Mouse (Mus musculus) hindbrain, embryonic 12.5 days (tissue): ENCODE measurements around the gene Poc1a. TPM values are rescaled to one million over a fixed set of nuclear protein-coding genes. Genes with fewer than 3 reads are reported as not detected.

ENCODE experiments used
- ATAC-seq: fragments of 200-750 bp; cut with Nextera tagmentation; 2 replicates; pipeline ENCODE4 v1.8.0; 2017; ENCODE audit warnings: moderate TSS enrichment; ENCODE audit not compliant: low FRiP score
- H3K27ac ChIP-seq: fragments of 300-500 bp; sonication (generic); 2 replicates; pipeline ENCODE4 v1.5.1; 2016; ENCODE audit warnings: mild to moderate bottlenecking
- H3K27me3 ChIP-seq: fragments of 300-500 bp; sonication (generic); 2 replicates; pipeline ENCODE4 v1.6.1; 2016; ENCODE audit warnings: mild to moderate bottlenecking
- H3K36me3 ChIP-seq: fragments of 300-500 bp; sonication (generic); 2 replicates; pipeline ENCODE4 v1.6.1; 2016; ENCODE audit warnings: mild to moderate bottlenecking
- H3K4me1 ChIP-seq: fragments of 300-500 bp; sonication (generic); 2 replicates; pipeline ENCODE4 v1.6.1; 2016
- H3K4me2 ChIP-seq: fragments of 300-500 bp; sonication (generic); replicated peaks from 2 replicates; pipeline ENCODE4 v1.6.1; 2016; ENCODE audit warnings: mild to moderate bottlenecking
- H3K4me3 ChIP-seq: fragments of 300-500 bp; sonication (generic); 2 replicates; pipeline ENCODE4 v1.5.1; 2016; ENCODE audit warnings: mild to moderate bottlenecking
- H3K9ac ChIP-seq: fragments of 300-500 bp; sonication (generic); 2 replicates; pipeline ENCODE4 v1.6.1; 2016; ENCODE audit warnings: mild to moderate bottlenecking, moderate library complexity
- H3K9me3 ChIP-seq: fragments of 300-500 bp; sonication (generic); replicated peaks from 2 replicates; pipeline ENCODE4 v1.6.1; 2016; ENCODE audit warnings: mild to moderate bottlenecking
- WGBS: fragments of 180-500 bp; shearing (Covaris S2); methylation state at CpG from one replicate; pipeline ENCODE4 v1.1.7; 2016; 5-methylcytosine and 5-hydroxymethylcytosine counted together
- polyA plus RNA-seq: library from polyadenylated mRNA; unstranded; fragments of >200 nt; fragmentation: Nextera tagmentation; extraction: Ambion mirVana; gene quantifications from 2 replicates; pipeline ENCODE4 v1.2.1, GENCODE M21; 2016

Poc1a gene
- polyA plus RNA-seq, 1 experiment from 2014 or later: 16.4 TPM

- H3K4me1 ChIP-seq: peaks cover 28% of the 10 kb centered on the region
- WGBS: 38% methylated on average over 6 of the region's 6 CpGs
- H3K36me3 ChIP-seq: no peaks in the 10 kb centered on the region
- no peak for ATAC-seq
- no peaks in the 10 kb centered on the region for H3K9me3 ChIP-seq
- H3K27ac ChIP-seq: 0 out of 2 replicates have a peak overlapping the region, but pooled peaks have one; percentile 7
- H3K4me3 ChIP-seq: no peak overlapping the region
- H3K4me2 ChIP-seq: no peak overlapping the region
- no peaks in the 10 kb centered on the region for H3K27me3 ChIP-seq
- H3K9ac ChIP-seq: no peak overlapping the region
These were observed 64.3 kb downstream of the Poc1a start for GRCm38 (mm10) chr9:106345167-106345566.

- H3K36me3 ChIP-seq: no peaks in the 10 kb centered on the region
- no peaks in the 10 kb centered on the region for H3K9me3 ChIP-seq
- no peak for ATAC-seq
- no peaks in the 10 kb centered on the region for H3K27me3 ChIP-seq
- H3K4me2 ChIP-seq: no peak overlapping the region
- 57% methylated on average over 6 of the region's 6 CpGs for WGBS
- 0 out of 2 replicates have a peak overlapping the region, but pooled peaks have one; percentile 7 for H3K27ac ChIP-seq
- peaks cover 26% of the 10 kb centered on the region for H3K4me1 ChIP-seq
- no peak overlapping the region for H3K4me3 ChIP-seq
- no peak overlapping the region for H3K9ac ChIP-seq
These were observed 64.8 kb downstream of the Poc1a start for GRCm38 (mm10) chr9:106345630-106346029.

- Histone ChIP-seq H3K36me3 (no peaks in the 10 kb centered on the region), H3K4me3 (no peak overlapping the region), H3K9ac (no peak overlapping the region), H3K4me2 (no peak overlapping the region), H3K4me1 (peaks cover 14% of the 10 kb centered on the region; the same call in 1 of the 2 replicates), H3K27me3 (no peaks in the 10 kb centered on the region), H3K27ac (no peak overlapping the region), H3K9me3 (no peaks in the 10 kb centered on the region)
- WGBS: 63% methylated on average over 10 of the region's 10 CpGs
- no peak for ATAC-seq
These were observed 67.4 kb downstream of the Poc1a start for GRCm38 (mm10) chr9:106348281-106348680.

- Histone ChIP-seq H3K4me3 (no peak overlapping the region), H3K27ac (no peak overlapping the region), H3K9me3 (no peaks in the 10 kb centered on the region), H3K4me1 (peaks cover 14% of the 10 kb centered on the region; the same call in 1 of the 2 replicates), H3K4me2 (no peak overlapping the region), H3K9ac (no peak overlapping the region), H3K36me3 (no peaks in the 10 kb centered on the region), H3K27me3 (no peaks in the 10 kb centered on the region)
- 0 out of 2 replicates have a peak, but pooled peaks have one; percentile 11 for ATAC-seq
- WGBS: 64% methylated on average over 2 of the region's 2 CpGs
These were observed 68.2 kb downstream of the Poc1a start for GRCm38 (mm10) chr9:106349075-106349474.

GRCm38 (mm10) chr9:106351178-106351577, 70.3 kb downstream of the Poc1a start:
- Histone ChIP-seq H3K9me3 (no peaks in the 10 kb centered on the region), H3K4me2 (no peak overlapping the region), H3K9ac (no peak overlapping the region), H3K4me1 (peaks cover 23% of the 10 kb centered on the region), H3K27me3 (no peaks in the 10 kb centered on the region), H3K4me3 (no peak overlapping the region), H3K27ac (no peak overlapping the region; the same call in 1 of the 2 replicates), H3K36me3 (no peaks in the 10 kb centered on the region)
- ATAC-seq: no peak
- WGBS: 70% methylated on average over 6 of the region's 6 CpGs

GRCm38 (mm10) chr9:106353779-106354178, 72.9 kb downstream of the Poc1a start:
- Histone ChIP-seq H3K27ac (no peak overlapping the region), H3K9ac (no peak overlapping the region), H3K36me3 (no peaks in the 10 kb centered on the region), H3K4me3 (no peak overlapping the region), H3K4me2 (no peak overlapping the region), H3K4me1 (peaks cover 26% of the 10 kb centered on the region), H3K9me3 (no peaks in the 10 kb centered on the region), H3K27me3 (no peaks in the 10 kb centered on the region)
- no peak for ATAC-seq
- WGBS: 74% methylated on average over 6 of the region's 6 CpGs

DNA sequence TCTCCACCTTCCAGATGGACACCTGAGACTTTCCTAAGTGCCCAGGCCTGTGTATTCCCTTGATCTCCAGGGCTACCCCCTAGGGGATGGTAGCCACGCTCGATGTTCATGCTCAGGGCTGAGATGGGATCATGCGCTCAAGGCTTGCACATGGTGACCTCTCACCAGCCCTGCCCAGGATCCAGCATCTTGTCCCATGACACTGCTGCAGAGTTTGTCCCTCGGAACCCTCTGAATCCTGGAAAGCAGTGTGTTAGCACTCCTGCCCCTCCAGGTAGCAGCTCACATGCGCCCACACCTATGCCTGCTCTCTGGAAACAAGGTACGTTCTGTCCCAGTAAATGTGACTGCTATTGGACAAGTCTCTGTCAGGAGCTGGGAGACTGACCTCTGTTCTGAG, 73.9 kb downstream of the Poc1a start:
- Histone ChIP-seq H3K36me3 (no peaks in the 10 kb centered on the region), H3K4me3 (no peak overlapping the region), H3K4me1 (peaks cover 26% of the 10 kb centered on the region), H3K9me3 (no peaks in the 10 kb centered on the region), H3K4me2 (no peak overlapping the region), H3K27ac (0 out of 2 replicates have a peak overlapping the region, but pooled peaks have one; percentile 74), H3K27me3 (no peaks in the 10 kb centered on the region), H3K9ac (no peak overlapping the region)
- ATAC-seq: no peak
- 82% methylated on average over 6 of the region's 6 CpGs for WGBS

GRCm38 (mm10) chr9:106355217-106355974, 74.5 kb downstream of the Poc1a start:
- no peaks in the 10 kb centered on the region for H3K9me3 ChIP-seq
- no peak for ATAC-seq
- H3K27ac ChIP-seq: peak overlapping the region; percentile 74
- H3K36me3 ChIP-seq: no peaks in the 10 kb centered on the region
- 64% methylated on average over 10 of the region's 10 CpGs for WGBS
- H3K4me2 ChIP-seq: no peak overlapping the region
- no peaks in the 10 kb centered on the region for H3K27me3 ChIP-seq
- H3K4me3 ChIP-seq: no peak overlapping the region
- H3K9ac ChIP-seq: no peak overlapping the region
- peaks cover 26% of the 10 kb centered on the region for H3K4me1 ChIP-seq

GRCm38 (mm10) chr9:106355975-106356286, 75.1 kb downstream of the Poc1a start:
- H3K27ac ChIP-seq: peak overlapping the region; percentile 74
- no peak overlapping the region for H3K4me2 ChIP-seq
- no peaks in the 10 kb centered on the region for H3K27me3 ChIP-seq
- no peak overlapping the region for H3K9ac ChIP-seq
- H3K36me3 ChIP-seq: no peaks in the 10 kb centered on the region
- H3K9me3 ChIP-seq: no peaks in the 10 kb centered on the region
- H3K4me1 ChIP-seq: peaks cover 25% of the 10 kb centered on the region
- H3K4me3 ChIP-seq: no peak overlapping the region
- no peak; the same call in 1 of the 2 replicates for ATAC-seq

DNA sequence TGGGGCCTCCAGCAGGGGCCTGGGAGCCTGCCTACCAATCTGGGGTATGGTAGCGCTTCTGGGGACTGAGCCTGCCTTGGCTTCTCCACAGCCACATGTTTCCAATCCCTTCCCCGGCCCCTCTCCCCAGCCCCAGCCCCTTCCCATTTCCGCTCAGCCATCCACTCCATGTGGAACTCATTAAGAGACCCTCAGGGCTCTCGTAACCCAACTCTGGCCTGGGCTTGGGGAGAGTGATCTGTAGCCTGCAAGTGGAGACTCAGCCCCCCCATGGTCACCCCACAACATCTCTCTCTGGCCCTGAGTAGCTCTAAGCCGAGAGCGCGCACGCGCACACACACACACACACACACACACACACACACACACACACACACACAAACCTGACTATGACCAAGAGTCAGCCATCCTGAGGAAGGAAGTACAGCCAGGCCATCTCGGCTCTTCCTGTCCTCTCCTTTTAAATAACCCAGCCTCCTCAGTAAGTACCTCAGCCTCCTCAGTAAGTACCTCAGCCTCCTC, 75.5 kb downstream of the Poc1a start:
- H3K27ac ChIP-seq: peak overlapping the region; percentile 74
- ATAC-seq: no peak; the same call in 1 of the 2 replicates

DNA sequence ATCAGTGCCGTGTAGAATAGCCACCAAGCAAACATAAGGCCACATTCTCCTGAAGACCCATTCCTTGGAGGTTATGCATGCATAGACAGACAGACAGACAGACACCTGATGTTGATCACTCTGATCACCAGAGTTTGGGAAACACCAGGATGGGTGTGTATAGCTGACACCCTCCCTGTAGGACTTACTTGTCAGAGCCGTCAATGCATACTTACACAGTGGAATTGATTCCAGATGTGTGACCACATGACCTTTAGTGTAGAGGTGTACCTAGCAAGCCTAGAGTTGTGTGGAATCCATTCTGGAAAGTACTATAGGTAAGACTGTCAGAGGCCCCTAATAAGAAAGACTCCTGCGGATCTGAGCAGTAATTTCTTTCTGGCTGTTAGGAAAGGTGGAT, 76.3 kb downstream of the Poc1a start:
- Histone ChIP-seq H3K4me3 (no peak overlapping the region), H3K4me2 (no peak overlapping the region), H3K36me3 (no peaks in the 10 kb centered on the region), H3K4me1 (peaks cover 21% of the 10 kb centered on the region), H3K9me3 (no peaks in the 10 kb centered on the region), H3K9ac (no peak overlapping the region), H3K27me3 (no peaks in the 10 kb centered on the region), H3K27ac (peak overlapping the region; percentile 62; the same call in 1 of the 2 replicates)
- ATAC-seq: no peak
- WGBS: 65% methylated on average over 3 of the region's 3 CpGs

More for the DNA sequence above, 75.5 kb downstream of the Poc1a start:
- 62% methylated on average over 6 of the region's 10 CpGs for WGBS
- Histone ChIP-seq H3K4me1 (peaks cover 23% of the 10 kb centered on the region), H3K4me3 (no peak overlapping the region), H3K4me2 (no peak overlapping the region; the same call in 1 of the 2 replicates), H3K9me3 (no peaks in the 10 kb centered on the region), H3K36me3 (no peaks in the 10 kb centered on the region), H3K27me3 (no peaks in the 10 kb centered on the region), H3K9ac (no peak overlapping the region)

DNA sequence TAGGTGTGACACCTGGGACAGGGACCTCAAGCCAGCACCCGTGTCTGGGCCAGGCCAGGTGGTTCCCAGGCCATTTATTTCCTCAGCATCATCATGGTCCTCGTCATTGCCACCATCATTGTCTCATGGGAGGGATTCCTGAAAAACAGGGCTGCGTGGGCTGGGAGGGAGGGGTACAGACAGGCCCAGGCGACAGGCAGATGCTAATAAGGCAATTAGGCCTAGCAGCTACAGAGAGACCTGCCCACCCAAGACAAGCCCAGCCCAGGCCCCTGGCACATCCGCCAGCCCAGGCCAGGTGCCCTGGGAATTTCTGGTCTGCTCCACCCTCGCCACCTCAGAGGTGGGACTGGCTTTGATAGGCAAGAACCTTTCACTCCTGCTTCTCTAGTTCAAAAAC, 78.4 kb downstream of the Poc1a start:
- Histone ChIP-seq H3K4me2 (no peak overlapping the region), H3K27me3 (no peaks in the 10 kb centered on the region), H3K4me3 (no peak overlapping the region), H3K4me1 (peaks cover 21% of the 10 kb centered on the region), H3K36me3 (no peaks in the 10 kb centered on the region), H3K27ac (no peak overlapping the region), H3K9me3 (no peaks in the 10 kb centered on the region), H3K9ac (no peak overlapping the region)
- no peak for ATAC-seq
- 66% methylated on average over 6 of the region's 6 CpGs for WGBS

GRCm38 (mm10) chr9:106361140-106361539, 80.3 kb downstream of the Poc1a start:
- no peaks in the 10 kb centered on the region for H3K36me3 ChIP-seq
- no peak overlapping the region for H3K27ac ChIP-seq
- H3K4me2 ChIP-seq: no peak overlapping the region
- peaks cover 9% of the 10 kb centered on the region for H3K4me1 ChIP-seq
- 92% methylated on average over 6 of the region's 6 CpGs for WGBS
- no peak overlapping the region for H3K4me3 ChIP-seq
- no peak for ATAC-seq
- no peak overlapping the region for H3K9ac ChIP-seq
- H3K27me3 ChIP-seq: no peaks in the 10 kb centered on the region; the same call in 1 of the 2 replicates
- no peaks in the 10 kb centered on the region for H3K9me3 ChIP-seq
